Mouse (Mus musculus) left cerebral cortex, adult 11 months (tissue): Measurements from ENCODE around the gene Fzd4.

Source experiments
- DNase-seq: peaks from one replicate; pipeline ENCODE4 v3.0.0; 2022; ENCODE audit warnings: low spot score

Fzd4 gene

DNA sequence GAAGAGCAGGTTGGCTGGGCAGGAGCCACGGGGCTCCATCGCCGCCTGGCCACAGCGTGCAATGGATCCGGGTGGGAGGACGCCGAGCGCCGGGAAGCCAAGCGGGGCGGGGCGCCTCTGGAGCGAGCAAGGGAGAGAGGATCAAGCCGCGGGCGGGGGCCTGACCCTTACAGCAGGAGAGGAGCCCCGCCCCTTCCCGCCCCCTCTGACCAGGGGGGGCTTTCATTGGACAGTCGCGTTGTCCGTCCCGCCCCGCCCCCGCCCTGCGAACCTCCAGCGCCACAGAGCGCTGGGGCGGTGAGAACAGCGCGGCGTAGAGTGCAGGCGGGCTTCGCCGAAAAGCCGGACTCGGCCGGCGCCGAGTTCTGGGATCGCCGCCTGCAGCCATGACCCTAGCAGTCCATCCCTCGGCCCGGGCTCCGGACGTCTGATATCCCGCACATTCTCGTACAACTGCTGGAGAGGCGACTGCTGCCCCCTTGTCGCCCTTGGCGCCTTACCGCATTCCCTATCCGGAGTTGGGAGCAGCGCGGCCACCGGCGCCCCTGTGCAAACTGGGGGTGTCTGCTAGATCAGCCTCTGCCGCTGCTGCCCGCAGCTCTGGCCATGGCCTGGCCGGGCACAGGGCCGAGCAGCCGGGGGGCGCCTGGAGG, at the start of gene Fzd4, which contains the start of gene Tmem135:
Gene Fzd4 (plus strand): TSS at position 275 of the 653 bp plus-strand sequence.
Gene Tmem135 (minus strand): TSS at position 142 of the 653 bp plus-strand sequence.
- DNase-seq, result peak; percentile 88

DNA sequence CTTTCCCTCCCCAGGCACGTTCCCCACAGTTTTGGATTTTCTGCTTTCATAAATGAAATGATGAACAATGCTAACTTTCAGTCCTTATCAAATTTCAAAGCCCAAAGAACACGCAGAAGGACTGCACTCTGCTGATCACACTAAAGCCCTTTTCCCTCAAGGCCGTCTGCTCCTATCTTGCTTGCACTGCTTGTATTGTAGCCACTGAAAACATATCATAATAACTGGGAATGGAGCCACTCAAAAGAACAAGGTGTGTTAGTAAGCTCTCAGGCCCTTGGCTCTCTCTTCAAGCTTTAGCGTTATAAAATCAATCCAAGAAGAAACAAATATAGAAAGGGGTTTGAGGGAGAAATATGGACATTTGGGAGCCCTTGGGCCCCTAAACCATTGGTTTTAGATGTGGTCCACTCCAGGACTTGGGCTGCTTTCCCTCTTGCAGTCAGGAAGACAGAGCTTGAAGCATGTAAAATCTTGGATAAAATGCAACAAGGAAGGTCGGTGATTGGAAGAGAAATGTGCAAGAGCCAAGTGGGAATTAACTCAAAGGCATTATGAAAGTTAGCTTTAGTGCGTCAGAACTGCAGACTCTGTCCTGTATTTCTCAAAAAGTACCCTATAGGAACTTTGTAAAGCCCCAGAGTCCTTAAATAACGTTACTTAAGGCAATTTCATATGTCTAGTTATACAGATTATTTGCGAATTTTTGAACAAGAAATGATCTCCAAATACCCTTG, 48.5 kb upstream of the Fzd4 start:
- DNase-seq, result no peak

DNA sequence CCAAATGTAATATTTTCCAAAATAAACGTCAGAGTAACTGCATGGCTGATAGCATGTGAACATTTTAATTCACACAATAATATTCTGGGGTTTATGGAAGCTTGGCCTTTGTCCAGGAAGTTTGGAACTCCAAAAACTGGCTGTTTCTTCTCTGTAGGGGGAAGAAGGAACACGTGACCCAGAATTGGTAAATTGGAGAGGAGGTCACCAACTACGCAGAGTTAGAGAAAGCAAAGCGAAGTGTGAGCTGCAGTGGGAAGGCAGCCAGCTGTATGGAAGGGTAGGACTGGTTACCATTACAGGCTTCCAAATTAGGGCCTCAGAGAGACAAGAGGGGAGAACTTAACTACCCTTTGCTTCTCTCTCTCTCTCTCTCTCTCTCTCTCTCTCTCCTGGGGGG, 47.8 kb upstream of the Fzd4 start:
- DNase-seq, result no peak

DNA sequence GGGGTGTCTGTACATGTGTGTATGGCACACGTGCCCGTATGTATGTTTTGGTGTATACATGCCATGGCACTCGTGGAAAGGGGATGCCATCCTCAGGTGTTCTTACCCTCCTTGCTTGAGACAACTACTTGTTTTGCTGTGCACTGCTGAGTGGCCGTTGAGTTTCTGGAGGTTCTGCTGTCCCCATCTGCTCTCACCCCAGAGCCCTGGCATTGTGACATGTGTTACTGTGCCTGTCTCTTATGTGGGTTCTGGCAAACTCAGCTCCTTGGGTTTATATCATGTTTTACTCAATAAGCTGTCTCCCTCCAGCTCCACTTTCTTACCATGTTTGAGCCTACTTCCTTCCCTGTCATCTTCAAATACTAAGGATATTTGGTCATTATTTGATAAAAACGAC, 40.2 kb upstream of the Fzd4 start:
- no peak for DNase-seq

DNA sequence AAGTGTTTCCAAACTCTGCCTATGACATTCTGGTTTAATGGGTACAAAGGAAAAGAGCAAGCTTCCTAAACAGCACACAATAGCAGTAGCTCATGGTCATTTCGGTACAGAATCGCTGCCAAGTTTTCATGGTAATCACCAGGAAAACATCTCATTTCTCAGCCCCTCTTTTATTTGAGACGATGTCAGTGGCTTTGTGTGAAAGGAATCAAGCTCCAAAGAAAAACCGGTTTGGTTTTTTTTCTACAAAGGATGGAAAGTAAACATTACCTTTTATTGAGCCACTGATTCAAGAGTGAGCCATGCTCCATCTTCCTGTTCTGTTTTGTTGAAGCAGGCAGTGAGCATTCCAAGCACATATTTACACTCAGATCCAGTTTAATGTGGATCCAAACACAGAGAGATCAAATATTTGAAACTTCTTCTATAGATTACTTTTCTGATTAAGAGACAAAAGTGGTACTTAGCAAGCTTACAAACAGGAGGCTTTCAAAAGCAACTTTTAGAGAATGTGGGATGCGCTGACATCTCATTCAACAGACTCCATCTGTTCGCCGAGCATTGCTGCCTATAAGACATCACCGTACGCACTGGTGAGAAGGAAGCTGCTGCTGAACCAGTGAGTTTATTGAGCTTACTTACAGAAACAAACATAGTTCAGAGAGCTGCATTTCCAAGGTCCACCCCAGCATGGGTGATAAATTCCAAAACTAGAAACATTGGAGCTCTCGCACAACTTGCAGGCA, 38.8 kb upstream of the Fzd4 start:
- DNase-seq, result no peak

DNA sequence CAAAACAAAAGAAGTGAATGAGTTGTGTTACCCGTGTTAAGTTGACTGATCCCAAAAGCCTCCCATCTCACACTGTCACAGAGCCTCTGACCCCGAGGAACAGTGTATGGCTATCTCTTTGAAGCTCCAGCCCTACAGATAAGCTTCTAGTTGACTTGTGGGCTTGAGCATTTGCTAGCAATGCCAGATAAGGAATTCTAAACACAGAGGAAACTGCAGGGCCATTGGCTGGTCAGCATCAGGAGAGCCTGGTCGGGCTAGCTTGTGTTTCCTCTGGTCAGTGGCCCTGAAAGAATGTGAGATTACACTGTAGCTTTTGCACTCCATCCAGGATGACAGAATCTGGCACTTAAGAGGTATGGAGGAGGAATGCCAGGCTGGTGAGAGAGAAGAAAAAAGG, 36.5 kb upstream of the Fzd4 start:
- DNase-seq, result no peak

DNA sequence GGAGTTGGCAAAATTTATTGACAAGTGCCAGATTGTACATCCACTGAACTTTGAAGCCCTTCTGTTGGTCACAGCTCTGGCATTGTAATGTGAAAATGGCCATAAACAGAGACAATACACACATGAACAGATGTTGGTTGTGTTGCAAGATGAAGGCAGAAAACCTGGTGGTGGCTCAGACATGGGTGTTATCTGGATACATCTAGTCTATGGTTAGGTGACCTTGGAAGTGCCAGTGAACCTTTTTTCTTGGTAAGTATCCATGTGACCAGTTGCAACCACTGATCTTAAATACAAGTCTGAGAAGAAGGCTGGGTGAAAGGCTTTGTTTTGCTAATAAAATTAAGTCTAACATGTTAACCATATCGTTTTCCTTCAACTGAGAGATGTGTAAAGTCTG, 34.1 kb upstream of the Fzd4 start:
- no peak for DNase-seq

DNA sequence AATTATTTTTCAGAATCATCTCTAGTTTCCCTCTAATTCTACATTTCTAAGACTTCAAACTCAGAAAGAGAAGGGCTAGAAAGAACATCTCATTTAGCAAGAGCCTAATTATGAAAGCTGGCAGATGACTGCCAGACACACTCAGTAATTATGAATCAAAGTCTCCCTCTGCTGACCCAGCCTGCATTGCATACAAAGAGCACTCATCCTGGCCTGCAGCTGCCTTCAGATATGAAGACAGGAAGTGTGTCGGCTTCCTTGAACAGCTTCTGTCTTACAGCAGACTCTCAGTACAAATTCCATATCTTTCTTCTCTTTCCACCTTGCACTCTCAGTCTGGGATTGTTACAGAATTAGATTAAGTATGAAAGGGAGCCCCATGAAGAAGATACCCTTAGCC, 33.2 kb upstream of the Fzd4 start:
- DNase-seq, result peak; percentile 37

DNA sequence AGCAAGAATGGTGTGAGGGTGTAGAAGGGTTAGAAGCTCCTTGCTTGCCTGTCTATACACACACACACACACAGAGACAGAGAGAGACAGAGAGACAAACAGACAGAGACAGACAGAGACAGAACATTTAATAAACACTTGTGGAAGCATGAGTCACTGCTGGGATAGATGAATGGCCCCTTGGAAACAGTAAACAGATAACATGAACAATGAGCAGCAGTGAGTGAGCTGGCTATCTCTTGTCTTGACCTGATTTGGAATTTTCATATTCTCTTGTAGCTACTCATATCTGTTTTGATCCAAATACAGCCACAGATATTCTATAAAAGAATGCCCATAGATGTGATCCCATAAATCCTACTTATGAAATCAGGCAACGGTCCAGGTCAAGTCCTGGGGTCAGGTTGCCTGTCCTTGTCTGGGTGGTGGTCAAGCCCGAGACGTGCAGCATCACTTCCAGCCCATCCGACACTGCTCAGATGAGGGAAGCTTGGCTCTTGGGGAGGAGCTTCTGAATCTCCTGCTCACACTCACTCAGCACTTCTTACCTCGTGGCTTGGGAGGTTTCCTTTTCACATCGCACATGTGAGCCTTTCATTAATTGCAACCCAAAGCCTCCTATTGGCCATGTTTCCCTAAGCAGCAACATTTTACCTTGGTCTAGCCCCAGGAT, 32.4 kb upstream of the Fzd4 start:
- DNase-seq, result no peak

DNA sequence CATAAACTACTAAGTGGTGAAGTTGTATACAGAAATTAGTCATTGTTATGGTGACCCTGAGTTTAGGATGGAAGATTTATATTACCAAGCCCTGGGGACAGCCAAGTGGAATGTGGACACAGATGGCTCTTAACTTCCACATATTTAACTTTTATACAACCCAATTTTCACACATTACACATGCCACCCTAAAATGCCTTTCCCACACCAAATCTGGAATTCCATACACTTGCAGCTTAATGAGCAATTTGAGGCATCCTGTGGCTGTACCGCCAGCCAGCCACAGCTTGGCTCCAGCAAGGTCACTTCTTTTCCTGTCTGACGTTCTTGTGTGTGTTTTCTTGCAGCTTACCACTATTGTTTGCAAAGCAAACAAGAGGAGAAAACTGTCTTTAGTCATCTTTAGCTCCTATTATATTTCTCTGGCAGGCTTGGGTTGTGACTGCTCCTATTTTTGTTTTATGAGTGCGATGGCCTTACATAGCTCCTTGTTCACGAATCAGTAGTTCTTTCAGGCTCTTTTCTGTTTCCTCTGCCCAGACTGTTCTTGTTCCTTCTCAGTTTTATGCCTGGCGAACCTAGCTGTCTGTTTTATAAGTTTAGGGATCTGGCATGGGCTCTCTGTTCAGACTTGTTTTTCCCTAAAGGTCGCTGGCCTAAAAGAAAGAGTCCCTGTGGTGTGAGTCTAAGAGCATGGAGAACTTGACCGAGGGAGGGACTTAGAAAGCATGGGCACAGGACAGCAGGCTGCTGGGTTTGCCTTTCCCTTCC, 23.0 kb upstream of the Fzd4 start:
- no peak for DNase-seq

DNA sequence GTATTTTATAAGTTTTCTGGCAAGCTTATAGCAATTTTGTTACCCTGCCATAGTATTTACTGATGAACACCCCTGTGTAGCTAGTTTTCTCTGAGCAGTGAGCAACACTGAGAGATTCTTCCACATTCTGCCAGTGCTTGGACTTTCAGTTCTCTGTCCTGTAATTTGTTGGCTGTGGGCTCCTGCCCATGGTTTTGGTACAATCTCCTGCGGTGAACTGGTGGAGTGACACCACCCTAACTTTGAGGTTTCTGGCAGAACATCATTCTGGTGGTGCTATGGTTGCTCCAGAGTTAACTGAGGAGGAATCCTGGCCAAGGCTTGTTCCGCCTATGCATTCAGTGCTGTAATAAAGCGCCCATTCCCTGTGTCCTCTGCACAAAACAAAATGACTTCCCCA, 21.3 kb upstream of the Fzd4 start:
- no peak for DNase-seq

DNA sequence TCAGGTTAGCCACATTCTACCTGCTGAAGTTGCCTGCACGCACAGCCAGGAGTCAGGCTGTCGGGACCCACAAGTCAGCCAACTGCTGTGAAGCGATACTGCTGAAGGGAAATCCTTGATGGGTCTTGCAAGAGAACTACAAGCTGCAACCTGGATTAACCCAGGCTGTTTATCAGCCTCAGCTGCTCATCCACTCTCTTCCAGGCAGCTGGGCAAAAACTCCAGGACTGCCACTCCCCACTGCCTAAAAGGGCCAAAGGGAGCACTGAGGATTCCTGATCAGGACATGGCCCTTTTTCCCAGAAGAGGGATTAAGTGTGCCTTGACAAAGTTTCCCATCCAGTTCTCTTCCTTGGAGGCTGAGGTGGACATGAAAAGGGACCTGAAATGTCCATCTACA, 15.2 kb upstream of the Fzd4 start:
- DNase-seq, result no peak

DNA sequence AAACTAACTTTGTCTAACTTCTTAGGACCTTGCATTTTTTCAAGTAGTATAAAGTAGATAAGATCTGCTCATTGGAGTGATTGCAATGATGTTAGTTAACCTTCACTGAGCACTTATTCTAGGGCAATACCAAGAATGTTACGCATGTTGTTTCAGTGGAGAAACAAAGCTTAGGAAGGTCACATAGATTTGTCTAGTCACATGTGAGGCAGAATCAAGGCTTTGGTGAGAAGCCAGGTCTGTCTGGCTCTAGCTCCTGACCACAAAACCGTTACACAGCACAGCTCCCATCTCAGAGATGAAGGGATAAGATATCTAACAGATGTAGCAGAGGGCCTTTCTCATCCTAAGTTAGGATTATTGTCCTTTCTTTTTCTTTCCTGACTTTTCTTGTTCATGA, 13.5 kb upstream of the Fzd4 start:
- DNase-seq, result no peak

DNA sequence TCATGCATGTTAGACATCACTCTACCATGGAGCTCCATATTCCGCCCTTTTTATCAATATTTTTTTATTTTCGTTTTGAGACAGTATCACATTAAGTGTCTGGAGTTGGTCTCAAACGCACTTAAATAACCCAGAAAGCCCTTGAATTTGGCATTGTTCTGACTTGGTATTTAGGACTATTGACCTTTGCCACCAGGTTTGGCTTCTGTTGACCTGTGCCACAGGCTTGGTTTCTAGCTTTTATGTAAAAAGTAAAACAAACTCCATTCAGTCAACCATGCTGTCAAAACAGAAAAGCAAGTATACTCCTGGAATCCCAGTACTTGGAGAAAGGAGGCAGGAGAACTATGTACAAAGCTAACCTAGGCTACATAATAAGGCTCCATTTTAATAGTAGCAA, 12.9 kb upstream of the Fzd4 start:
- DNase-seq, result no peak

DNA sequence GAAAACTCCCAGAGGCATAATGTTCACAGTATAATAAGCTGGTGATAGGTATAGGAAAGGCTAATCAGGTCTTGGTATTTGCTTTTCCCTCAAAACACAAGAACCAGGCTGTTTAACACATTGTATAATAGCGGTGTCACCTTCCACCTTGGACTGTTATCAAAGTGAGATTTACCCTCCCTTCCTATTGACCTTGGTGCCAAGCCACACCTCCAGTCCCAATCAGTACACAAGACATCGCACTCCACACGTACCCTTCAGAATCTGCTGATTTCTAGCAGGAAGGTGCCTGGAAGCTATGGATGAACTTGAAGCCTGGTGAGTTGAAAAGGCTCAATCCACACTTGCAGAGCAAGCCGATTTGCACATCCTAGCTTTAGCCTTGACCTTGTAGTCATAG, 12.3 kb upstream of the Fzd4 start:
- no peak for DNase-seq

DNA sequence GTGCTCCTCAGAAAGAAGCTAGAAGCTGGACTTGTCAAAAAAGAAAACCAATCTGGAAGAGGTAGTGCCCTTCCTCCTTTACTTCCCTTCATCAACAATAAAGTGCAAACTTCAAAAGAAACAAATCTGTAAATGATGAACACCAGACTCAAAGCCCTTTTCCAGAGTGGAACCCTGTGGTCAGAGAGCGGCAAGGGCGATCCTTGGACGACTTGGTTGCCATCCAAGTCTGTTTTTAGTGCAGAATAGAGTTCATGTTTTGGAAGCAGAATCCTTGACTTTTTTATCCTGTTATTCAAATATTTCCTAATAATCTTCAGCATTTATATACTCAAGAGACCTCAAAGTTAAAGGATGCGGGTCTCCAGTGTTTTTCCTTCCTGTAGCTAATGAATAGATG, 11.8 kb upstream of the Fzd4 start:
- no peak for DNase-seq

DNA sequence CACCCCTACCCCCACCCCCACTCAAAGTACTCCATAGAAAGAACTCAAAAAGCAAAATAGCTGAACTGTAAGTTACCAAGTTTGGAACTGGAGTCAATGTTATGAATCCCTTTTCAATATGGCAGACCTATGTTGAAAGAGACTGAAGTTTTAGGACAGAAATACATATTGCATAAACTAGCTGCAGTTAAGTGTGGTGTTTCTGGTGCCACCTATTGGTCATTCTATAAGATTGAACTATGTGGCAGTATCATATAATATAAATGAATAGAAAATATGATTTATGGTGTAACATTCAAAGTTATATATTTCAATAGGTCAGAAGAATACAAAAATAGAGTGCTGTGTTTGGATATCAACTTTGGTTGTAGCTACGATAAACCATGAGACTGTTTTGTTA, 11.3 kb upstream of the Fzd4 start:
- DNase-seq, result no peak

DNA sequence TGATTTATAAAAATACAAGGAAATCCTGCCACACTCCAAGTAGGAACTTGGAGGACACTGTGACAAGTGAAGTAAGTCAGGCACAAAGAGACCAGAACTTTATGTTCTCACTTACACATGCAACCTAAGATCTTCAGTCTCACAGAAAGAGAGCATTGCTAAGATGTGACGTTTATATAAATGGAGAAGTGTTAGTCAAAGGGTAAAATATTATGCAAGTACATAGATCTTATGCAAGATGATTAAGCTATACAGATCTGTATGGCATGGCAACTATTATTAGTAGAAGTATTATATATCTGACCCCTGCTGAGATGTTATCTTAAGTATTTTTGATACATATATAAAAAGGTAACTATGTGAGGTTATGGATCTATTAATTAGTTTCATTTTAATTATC, 8.8 kb upstream of the Fzd4 start:
- DNase-seq, result no peak

DNA sequence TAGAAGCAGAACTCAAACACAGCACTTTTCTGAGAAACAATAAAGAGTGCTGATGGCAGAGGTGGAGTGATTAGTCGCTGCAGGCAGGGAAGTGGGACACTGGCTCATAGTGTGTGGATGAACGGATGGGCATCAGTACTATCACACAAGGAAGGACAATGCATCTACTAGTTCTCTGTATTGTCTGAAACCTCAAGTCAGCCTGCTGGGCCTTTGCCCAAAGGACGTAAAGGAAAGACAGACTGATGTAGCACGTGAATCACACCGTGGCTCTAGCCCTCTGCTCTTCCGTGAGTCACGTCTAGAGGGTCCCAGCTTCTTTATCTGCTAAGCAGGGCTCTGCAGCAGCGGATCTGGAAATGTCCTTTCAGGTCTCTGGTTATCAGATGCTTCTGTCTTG, 7.8 kb upstream of the Fzd4 start:
- DNase-seq, result no peak

DNA sequence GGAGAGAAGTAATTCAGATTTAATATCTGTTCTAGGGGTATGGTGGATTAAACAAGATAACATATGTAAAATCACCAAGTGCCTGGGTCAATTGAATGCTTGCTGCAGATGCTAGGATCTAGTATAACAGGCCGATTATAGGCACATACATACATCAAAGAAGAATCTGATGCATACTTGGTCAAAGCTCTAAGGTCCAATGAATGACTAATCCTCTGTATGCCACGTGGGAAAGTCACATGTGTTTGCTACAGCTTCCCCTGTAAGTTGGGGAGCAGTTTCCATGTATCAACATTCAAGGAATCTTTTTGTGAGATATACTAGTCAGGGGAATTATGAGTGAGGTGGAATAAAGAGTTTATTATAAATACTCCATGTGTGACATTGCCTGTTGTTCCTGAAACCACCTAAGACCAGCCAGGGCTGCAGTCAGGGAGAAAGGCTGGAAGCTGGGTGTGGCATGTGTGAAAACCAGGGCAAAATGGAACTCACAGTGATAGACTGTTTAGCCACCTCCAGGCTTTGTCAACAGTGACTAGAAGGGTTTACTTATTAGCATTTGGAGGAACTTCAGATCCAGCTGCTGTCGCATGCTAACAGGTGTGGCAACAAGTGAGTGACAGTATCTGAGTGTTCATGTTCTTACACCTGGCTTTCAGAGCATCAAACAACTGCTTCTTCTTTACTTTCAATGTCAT, 6.2 kb upstream of the Fzd4 start:
- no peak for DNase-seq

DNA sequence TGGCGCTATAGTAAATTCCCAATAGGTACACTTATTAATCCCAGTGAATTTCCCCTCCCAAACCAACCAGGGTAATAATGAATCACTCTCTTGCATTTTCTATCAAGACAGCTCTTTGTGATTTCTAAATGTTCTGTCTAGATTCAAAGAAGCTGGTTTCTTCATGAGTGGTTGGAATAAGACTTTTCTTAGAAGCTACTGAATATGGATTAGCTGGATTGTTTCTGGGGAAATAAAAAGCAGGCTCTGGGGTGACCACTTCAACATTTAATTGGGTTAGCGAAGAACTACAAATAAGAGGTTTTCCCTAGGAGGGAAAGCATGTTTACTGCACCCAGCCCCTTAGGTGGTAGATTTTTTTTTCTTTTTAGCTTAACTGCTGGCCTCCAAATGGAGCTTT, 3.4 kb upstream of the Fzd4 start:
- no peak for DNase-seq
